Mouse (Mus musculus): ENCODE measurements around the gene Kmt2e.
"Not testable (repeated sequence)": the region's sequence is repeated elsewhere in the genome, so short reads cannot be mapped to it uniquely, and the experiment has no call there.

The Kmt2e gene

DNA sequence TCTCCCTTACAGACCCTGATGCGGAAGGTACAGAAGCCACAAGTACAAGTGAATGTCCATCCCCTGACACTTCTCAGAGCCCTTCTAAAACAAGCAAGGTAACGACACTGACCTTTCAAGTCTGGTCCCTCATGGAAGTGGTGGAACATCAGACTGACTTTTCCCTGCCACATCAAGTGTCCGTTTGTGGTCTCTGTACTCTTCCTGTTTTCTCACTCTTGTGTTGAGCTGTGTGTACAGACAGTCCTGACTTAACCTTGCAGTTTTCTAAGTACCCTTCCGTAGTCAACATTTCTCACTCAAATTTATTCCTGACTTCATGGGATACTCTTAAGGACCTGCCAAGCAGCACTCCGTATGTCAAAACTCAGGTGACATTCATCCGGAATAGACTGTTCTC lies 66.5 kb downstream of the Kmt2e start:
- DNase-seq (ENCODE audit: low spot score in 2 of 2), result no peak

DNA sequence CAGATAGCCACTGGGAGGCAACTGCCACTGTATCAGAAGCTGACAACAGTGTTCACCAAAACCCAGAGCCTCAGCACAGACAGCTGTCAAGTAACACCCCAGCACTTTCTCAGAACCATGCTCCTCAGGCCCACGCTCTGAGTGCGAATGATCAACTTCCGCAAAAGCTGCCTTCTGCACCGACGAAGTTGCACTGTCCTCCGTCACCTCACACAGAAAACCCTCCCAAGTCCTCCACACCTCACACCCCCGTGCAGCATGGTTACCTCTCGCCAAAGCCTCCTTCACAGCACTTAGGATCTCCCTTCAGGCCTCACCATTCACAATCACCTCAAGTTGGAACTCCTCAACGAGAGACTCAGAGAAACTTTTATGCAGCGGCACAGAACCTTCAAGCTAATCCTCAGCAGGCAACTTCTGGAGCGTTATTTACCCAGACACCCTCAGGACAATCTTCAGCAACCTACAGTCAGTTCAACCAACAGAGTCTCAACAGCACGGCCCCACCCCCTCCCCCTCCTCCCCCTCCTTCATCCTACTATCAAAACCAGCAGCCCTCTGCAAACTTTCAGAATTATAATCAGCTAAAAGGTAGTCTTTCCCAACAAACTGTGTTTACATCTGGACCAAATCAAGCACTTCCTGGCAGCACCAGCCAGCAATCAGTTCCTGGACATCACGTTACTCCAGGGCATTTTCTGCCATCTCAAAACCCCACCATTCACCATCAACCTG lies 67.5 kb downstream of the Kmt2e start:
- DNase-seq (ENCODE audit: low spot score in 2 of 2), result peak in 1 of 2 experiments; percentile 26

DNA sequence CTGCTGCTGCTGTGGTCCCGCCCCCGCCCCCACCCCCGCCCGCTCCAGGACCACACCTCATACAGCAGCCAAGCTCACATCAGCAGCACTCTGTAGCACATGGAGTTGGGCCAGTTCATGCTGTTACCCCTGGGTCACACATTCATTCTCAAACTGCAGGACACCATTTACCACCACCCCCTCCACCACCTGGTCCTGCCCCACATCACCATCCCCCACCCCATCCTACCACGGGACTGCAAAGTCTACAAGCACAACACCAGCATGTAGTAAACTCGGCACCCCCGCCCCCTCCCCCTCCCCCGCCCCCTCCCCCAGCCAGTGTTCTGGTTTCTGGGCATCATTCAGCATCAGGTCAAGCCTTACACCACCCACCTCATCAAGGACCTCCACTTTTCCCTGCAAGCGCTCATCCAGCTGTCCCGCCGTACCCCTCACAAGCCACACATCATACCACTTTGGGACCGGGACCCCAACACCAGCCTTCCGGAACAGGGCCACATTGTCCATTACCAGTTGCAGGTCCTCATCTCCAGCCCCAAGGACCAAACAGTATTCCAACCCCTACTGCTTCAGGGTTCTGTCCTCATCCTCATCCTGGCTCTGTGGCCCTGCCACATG lies 68.2 kb downstream of the Kmt2e start:
- peak in 1 of 2 experiments; percentile 45 for DNase-seq (ENCODE audit: low spot score in 2 of 2)

DNA sequence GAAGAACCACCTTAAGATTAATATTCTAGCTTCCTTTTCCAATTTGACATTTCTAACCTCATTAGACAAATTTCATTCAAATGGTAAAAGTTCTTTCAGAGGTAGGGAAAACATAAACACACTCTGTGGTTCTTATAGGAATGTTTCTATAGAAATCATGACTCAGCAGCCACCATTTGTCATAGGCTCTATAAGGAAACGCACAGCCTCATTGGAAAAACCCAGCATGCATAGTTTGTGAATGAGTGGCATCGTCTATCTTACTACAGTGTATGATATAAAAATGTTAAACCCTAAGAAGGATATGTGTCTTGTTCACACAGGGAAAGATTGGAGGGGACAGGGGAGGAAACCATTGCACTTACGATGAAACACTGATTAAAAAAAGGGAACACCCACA lies 71.3 kb downstream of the Kmt2e start:
- DNase-seq (ENCODE audit: low spot score in 2 of 2), result no peak

DNA sequence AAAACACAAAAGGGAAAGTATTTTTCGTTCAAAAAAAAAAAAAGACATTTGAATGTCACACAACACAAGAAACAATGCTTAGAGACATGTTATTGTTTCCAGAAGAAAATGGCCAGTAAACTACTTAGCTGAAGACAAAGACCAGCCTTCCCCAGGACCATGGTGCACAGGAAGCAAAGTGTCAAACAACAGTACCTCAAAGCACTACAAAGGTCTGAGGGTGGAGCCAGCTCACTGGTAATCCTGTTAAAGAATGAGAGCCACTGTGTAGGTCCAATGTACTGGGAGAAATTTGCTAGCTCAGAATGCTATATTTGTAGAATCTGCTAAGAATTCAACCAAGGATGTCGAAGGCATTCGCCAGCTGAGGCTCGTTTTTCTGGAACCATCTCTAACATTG lies 73.0 kb downstream of the Kmt2e start:
- DNase-seq (ENCODE audit: low spot score in 2 of 2), result no peak

DNA sequence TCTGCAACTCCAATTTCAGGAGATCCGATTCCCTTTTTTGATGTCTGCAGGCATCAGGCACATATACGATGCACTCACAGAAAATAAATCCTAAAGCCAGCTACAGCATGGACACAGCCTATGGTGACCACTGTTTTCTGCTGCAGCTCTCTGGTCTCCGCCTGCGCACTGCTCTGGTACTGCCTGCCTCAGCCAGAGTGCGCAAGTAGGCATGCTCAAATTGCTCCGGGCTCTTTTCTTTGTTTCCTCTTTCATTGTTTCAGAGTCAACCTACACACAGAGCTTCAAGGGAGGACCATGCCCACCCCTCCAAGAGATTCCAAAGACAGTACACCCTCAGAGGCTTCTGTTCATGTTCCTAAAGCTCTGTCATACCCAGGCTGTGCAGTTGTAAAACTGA lies 74.4 kb downstream of the Kmt2e start:
- no peak for DNase-seq (ENCODE audit: low spot score in 2 of 2)

DNA sequence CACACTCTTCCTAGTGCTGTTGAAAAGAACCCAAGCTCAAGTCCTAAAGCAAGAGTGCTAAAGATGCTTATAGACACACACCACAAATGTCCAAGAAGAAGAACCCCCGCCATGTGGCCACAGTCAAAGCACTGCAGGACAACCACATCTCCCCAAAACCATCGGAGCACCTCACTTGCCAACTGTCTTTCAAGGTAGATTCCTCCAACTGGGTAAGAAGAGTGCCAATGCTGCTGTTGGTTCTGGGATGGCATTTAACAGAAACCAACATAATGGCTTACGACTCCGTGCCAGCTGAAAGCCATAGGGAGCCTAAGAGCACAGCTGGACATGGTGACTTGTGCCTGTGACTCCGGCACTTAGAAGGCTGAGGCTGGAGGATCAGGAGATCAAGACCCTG lies 77.2 kb downstream of the Kmt2e start:
- DNase-seq (ENCODE audit: low spot score in 2 of 2), result no peak

DNA sequence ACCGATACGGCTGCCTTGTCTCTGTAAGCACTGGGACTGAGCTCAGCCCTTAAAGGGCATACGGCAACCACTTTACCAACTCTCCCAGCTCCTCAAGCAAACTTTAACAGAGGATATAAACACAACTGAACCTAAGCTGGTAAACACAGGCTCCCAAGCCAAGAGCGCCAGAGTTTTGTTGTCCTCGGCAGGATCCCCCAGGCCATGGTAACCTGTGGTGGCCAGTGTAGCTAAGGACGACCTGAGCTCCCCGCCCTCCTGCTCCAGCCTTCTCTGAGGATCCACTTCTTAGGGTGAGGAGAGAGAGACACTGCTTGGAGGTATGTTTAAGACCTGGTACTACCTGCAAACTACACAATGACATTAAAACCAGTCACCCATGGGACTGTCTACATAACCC lies 78.3 kb downstream of the Kmt2e start:
- DNase-seq (ENCODE audit: low spot score in 2 of 2), result no peak

DNA sequence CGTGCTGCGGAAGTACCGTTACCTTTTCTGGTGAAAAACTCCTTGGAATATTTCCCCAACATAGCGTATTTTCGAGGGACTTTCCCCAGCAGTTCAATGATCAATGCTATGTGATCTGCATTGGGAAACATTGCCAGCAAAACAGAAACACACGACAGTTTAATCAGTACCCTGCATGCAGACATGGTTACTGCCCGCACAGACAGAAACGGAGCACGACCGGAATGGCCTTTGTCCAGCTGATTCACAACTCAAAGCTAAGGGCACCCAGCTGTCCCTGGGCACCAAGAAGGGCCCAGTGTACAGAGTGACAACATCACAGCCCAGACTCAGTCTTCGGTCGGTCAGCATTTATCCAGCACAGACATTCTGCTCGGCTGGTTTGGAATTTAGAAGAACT lies 79.2 kb downstream of the Kmt2e start:
- peak in 1 of 2 experiments; percentile 24 for DNase-seq (ENCODE audit: low spot score in 2 of 2)

DNA sequence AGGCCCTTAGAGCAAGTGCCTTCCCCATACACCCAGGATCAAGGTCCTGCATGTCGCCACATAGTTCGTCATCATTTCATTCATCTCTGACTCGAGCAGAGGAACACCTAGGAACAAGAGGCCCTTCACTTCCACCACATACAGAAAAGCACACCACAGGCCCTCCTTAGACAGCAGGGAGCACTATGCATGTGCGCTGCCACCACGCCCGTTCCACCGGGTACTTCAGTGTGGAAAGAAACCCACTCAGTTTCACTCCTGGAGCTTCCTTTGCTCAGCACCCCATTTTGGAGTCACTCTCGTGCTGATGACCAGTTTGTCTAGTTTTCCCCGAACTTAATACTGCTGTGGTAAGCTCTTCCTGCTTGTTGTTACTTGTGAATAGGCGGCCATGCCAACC lies 80.8 kb downstream of the Kmt2e start:
- DNase-seq (ENCODE audit: low spot score in 2 of 2), result peak in 1 of 2 experiments; percentile 15

DNA sequence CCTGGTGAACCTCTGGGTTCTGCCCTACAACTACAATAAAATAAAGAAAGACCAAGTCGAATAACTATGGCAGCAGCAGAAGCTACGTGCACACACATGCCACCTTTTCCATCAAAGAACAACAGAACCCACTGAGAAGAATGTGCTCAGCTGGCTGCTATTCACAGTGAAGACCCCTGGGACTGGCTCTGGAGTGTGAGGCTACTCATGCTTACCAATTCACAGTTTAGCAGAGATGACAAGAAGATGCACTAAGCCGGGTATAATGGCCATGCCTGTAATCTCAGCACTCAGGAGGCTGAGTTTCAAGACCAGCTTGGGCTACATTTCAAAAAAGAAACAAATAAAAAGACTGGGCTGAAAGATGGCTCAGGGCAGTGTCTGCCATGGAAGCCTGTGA lies 82.7 kb downstream of the Kmt2e start:
- peak in 1 of 2 experiments; percentile 11 for DNase-seq (ENCODE audit: low spot score in 2 of 2)

DNA sequence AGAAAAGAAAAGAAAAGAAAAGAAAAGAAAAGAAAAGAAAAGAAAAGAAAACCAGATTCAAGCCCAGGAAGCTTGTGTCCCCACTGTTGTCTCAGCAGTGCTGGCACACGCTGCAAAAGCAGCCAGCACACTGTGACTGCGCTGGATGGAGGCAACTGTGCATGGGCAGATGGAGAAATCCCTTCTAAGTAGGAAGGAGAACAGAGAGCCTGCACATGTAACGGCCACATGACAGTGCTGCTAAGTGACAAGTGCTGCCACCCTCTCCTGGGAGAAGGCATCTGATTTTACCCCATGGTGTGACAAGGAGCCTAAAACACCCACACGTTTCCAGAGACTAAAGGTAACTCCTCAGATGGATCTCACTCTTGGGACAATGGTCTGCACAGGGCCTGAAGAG lies 83.6 kb downstream of the Kmt2e start:
- peak; percentile 59 to 67 for DNase-seq (ENCODE audit: low spot score in 2 of 2)

DNA sequence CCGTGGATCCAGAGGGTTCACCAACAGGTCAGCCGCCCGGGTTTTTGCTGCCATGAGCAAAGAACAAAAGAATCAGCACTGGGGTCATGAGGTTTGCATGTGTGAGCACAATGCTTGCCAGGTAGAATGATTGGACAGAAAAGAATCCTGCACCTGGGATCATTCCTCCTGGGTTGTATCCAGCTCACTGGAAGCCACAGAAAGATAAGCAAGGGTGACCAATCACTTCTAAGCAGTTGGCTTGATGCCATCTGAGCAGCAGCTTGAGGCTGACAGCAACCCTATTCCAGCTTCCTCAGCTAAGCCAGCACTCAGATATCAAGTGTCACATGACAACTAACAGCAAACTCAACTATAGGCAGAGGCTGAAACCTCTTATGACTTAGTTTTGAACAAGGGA lies 84.4 kb downstream of the Kmt2e start:
- DNase-seq (ENCODE audit: low spot score in 2 of 2), result peak in 1 of 2 experiments; percentile 45

DNA sequence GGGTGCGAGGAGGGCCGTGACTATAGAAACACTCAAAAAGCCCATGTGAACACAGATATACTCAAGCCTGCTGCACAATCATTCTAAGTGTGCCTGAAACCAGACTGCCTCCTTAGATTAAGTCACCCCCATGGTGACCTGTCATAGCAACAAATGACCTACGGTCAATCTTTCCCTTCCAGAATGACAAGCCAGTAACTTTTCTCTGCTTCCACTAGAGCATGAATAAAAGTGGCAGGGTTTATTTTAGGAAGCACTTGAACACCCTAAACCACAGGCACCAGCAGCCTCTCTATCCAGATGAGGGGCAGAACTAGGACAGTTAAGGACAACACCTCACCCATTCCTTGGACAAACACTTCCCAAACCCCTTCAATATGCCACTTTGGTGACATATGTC lies 85.4 kb downstream of the Kmt2e start:
- peak in 1 of 2 experiments; percentile 12 for DNase-seq (ENCODE audit: low spot score in 2 of 2)

DNA sequence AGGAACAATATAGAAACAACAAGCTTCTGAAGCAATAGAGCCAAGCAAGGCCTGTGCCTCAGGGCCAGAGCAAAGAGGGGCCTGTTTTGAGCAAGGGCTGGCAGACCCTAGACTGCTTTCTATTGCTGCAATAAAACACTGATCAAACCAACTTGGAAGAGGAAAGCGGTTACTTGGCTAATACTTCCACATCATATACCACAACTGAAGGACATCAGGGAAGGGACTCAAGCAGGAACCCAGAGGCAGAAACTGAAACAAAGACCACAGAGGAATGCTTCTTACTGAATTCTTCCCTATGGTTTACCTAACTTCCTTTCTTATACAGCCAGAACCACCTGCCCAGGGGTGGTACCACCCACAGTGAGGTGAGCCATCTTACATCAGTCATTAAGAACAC lies 87.4 kb downstream of the Kmt2e start:
- DNase-seq (ENCODE audit: low spot score in 2 of 2), result peak in 1 of 2 experiments; percentile 8

DNA sequence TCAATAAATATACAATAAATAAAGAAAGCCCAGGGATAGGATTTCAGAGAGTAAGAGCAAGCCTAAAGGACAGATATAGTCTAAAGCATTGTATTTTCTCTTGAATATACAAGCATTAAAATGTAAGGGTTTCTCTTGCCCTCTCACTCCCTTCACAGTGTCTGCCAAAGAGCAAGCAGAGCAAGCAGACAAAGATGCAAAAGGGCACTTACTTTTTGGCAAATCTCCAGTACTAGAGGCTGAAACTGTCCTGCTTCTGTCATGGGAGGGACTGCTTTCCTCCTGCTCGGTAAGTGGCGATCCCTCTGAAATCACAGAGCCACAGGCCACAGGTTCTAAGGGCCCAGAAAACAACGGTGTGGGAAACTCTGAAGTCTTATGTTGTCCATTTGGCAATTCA lies 89.7 kb downstream of the Kmt2e start:
- DNase-seq (ENCODE audit: low spot score in 2 of 2), result no peak

DNA sequence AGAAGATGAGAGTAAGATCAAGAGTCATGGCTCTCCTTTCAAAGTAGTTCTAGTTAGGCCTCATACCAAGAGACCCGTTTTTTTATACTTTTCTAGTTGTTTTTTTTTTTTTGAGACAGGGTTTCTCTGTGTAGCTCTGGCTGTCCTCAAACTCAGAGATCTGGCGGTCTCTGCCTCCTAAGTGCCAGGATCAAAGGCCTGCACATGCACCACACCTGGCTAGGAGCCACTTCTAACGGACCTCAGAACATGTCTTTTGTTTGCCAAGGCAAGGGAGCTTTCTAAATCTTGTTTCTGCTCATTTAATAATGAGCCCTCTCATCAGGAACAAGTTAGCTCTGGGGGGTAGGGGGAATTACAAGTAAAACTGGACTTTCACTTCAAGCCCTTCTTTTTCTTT lies 90.4 kb downstream of the Kmt2e start:
- DNase-seq (ENCODE audit: low spot score in 2 of 2), result no peak

DNA sequence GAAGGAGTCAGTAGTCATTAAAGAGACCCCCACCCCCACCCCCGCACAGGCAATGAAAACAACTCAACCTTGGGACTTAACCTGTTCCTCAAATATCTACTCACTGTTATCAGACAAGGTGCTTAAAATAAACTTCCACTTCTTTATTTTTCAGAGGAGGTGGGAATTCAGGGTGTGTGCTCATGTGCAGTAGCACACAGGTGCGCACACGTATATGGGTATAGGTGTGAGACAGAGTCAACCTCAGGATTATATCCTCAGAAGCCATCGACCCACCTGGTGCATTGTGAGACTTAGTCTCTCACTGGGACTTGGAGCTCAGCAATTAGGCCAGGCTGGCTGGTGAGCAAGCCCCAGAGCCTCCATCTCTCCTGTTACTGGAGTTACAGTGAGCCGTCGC lies 96.9 kb downstream of the Kmt2e start:
- DNase-seq (ENCODE audit: low spot score in 2 of 2), result no peak

DNA sequence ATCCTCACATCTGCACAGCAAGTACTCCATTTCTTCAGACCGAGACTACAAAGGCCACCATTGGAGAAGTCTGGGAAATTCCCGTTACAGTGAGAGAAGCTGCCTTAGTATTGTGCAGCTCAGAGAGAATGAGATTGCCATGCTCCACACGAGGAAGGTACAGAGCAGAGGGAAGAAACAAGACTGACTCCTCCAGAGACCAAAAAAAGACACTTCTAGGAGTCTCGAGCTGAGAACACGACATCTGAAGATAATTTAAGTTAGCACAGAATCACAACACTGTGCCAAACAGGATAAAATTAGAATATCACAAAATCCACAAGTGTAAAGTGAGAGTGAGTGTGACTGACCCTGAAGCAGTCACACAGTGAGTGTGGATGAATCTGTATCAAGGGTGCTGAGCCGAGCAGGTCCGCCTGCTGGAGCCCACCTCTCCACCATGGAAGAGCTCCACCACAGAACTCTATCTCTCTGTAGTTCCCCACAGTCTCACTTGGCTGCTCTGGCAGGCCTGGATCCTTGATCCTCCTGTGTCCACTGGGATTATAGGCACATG lies 97.4 kb downstream of the Kmt2e start:
- no peak for DNase-seq (ENCODE audit: low spot score in 2 of 2)

DNA sequence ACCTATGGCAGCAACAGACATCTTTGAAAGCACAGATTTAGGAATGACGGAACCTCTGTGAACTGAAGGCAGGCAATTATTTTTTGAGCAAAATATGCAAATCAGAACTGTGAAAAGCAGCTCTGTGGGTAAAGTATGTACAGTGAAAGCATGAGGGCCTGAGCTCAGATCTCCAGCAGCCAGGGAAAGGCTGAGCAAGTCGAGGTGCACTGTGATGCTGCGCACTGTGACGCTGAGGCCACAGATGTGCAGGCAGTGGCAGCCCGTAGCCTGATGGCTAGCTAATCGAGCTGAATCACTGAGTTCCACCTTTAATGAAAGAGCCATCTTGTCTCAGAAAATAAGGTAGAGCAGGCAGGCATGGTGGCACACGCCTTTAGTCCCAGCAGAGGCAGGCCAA lies 101.5 kb downstream of the Kmt2e start:
- no peak for DNase-seq (ENCODE audit: low spot score in 2 of 2)

DNA sequence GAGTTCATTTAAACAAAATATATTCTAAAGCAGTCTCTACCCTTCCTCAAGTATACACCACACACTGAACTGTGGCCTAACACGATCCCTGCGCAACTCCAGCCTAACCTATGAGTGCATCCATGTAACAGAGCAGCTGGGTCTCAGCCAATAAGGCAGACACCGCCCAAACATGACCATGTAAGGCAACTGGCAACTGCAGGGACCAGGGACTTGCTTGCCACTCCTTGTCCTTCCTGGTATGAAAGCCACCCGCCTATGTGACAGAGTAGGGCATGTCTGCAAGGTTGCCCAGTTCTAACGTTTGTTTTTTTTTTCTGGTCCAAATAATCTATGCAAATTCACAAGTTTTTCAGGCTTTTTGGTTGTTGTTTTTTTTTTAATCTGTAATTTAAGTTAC lies 117.4 kb downstream of the Kmt2e start:
- DNase-seq (ENCODE audit: low spot score in 2 of 2), result no peak

DNA sequence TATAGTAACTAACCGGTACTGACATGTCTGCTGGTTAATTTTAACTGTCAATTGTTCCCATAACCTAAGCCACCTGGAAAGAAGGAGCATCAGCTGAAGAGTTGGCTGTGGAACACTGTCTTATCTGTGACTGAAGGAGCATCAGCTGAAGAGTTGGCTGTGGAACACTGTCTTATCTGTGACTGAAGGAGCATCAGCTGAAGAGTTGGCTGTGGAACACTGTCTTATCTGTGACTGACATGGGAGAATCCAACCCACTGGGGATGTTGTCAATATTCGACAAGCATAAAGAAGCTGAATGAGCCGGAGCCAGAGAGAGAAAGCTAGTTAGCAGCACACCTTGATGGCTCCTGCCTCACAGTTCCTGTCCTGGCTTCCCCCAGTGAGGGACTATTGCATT lies 119.1 kb downstream of the Kmt2e start:
- DNase-seq (ENCODE audit: low spot score in 2 of 2), result not testable (repeated sequence)

Data from right cerebral cortex, postnatal 10 days (tissue).